Mouse (Mus musculus): Measurements from ENCODE around the gene Zdhhc13. TPM values are rescaled to one million over a fixed set of nuclear protein-coding genes. Genes with fewer than 3 reads are reported as not detected.

The Zdhhc13 gene
- polyA plus RNA-seq, 1 experiment from 2014 or later = 38.8 TPM

DNA sequence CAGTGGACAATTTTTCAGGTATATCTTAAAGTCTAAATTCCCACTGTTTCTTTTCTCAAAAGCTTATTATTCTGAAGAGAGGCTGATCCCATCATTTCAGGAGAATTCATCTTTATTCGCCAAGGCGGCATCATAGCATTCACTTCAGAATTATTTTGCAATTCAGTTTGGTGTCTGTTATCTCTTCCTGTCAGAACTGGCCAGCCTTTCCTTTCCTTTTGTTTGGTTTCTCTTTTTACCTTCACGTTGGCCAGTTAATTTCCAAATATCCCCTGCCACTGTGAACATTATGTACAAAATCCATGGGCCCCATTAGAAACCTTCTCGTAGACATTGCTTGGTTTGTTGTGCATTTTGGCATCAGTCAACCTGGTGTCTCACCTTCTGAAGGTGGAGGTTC is 70.6 kb downstream of the Zdhhc13 start:
- H3K4me1 ChIP-seq (ENCODE audit: control insufficient read depth, insufficient read depth, low read length) = no peaks in the 10 kb centered on the region
- H3K4me2 ChIP-seq (ENCODE audit: low read length) = no peak overlapping the region
- H3K27me3 ChIP-seq (ENCODE audit: control insufficient read depth, insufficient read depth, low read depth, low read length) = no peaks in the 10 kb centered on the region
- H3K4me3 ChIP-seq (ENCODE audit: low read depth, low read length) = no peak overlapping the region
- no peak overlapping the region for H3K9ac ChIP-seq (ENCODE audit: low read depth, low read length)
- H3K9me3 ChIP-seq (replicated peaks; ENCODE audit: control insufficient read depth, low read length, poor library complexity, severe bottlenecking) = no peaks in the 10 kb centered on the region
- ATAC-seq = no peak
- H3K27ac ChIP-seq (ENCODE audit: low read length) = no peak overlapping the region
- 83% methylated on average over 4 of the region's 4 CpGs for WGBS
- H3K36me3 ChIP-seq (ENCODE audit: control insufficient read depth, insufficient read depth, low read length) = no peaks in the 10 kb centered on the region

DNA sequence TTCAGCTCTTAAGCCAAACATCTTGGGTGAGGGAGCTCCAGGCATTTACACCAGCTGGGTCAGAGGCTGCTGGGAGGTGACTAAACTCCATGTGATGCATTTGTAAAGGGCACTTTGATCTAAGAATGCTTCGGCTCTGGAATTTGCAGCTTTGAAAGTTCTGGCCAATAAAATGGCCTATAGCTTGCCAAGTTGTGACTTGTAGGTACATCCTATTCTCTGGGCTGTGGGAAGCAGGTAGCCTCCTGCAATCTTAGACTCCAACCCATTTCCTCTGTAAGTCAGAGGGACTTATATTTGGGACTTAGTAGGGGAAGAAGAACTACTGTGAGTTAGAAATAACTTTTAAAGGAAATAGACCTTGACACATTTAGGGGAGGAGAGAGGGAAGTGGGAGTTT is 72.1 kb downstream of the Zdhhc13 start:
- no peak for ATAC-seq
- Histone ChIP-seq H3K4me1 (ENCODE audit: control insufficient read depth, insufficient read depth, low read length) (no peaks in the 10 kb centered on the region), H3K27ac (ENCODE audit: low read length) (no peak overlapping the region), H3K27me3 (ENCODE audit: control insufficient read depth, insufficient read depth, low read depth, low read length) (no peaks in the 10 kb centered on the region), H3K4me3 (ENCODE audit: low read depth, low read length) (no peak overlapping the region), H3K9ac (ENCODE audit: low read depth, low read length) (no peak overlapping the region), H3K4me2 (ENCODE audit: low read length) (no peak overlapping the region), H3K36me3 (ENCODE audit: control insufficient read depth, insufficient read depth, low read length) (no peaks in the 10 kb centered on the region), H3K9me3 (replicated peaks; ENCODE audit: control insufficient read depth, low read length, poor library complexity, severe bottlenecking) (no peaks in the 10 kb centered on the region)
- WGBS = 57% methylated on average over 1 of the region's 1 CpGs

DNA sequence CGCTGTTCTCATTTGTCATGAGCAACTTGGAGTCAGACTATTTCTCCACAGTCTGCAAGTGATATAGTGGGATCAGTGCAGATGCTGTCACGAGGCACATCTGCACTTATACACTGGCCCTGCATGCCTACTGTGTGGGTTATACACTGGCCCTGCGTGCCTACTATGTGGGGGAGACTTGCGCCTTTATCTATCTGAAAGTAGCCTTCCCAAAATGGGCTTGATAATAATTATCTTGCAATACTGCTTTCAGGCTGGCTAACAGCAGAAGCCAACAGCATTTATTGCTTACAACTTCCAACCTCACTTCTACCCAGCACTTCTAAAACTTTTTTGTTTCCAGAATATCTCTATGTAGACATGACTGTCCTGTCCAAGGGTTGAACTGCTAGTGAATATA is 73.0 kb downstream of the Zdhhc13 start:
- H3K9ac ChIP-seq (ENCODE audit: low read depth, low read length) = no peak overlapping the region
- H3K9me3 ChIP-seq (replicated peaks; ENCODE audit: control insufficient read depth, low read length, poor library complexity, severe bottlenecking) = no peaks in the 10 kb centered on the region
- no peaks in the 10 kb centered on the region for H3K27me3 ChIP-seq (ENCODE audit: control insufficient read depth, insufficient read depth, low read depth, low read length)
- no peak overlapping the region for H3K4me3 ChIP-seq (ENCODE audit: low read depth, low read length)
- WGBS = 96% methylated on average over 4 of the region's 4 CpGs
- H3K27ac ChIP-seq (ENCODE audit: low read length) = no peak overlapping the region
- ATAC-seq = no peak
- H3K36me3 ChIP-seq (ENCODE audit: control insufficient read depth, insufficient read depth, low read length) = no peaks in the 10 kb centered on the region
- H3K4me1 ChIP-seq (ENCODE audit: control insufficient read depth, insufficient read depth, low read length) = no peaks in the 10 kb centered on the region
- no peak overlapping the region for H3K4me2 ChIP-seq (ENCODE audit: low read length)

DNA sequence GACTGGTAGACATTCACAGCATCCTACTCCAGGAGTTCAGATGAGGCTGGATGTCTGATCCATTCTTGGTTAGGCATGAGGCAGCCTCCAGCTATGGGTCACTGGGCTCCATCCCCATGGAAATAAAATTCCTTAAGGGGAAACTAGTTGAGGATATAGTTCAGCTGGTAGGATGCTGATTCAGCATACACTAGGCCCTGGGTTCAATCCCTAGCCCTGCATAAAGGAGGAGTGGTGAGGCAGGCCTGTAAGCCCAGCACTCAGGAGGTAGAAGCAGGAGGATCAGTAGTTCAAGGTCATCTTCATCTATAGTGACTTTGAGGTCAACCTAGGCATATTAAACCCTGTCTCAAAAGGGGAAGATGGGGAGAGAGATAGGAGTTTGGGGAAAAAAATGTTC is 75.4 kb downstream of the Zdhhc13 start:
- ATAC-seq = no peak
- Histone ChIP-seq H3K36me3 (ENCODE audit: control insufficient read depth, insufficient read depth, low read length) (no peaks in the 10 kb centered on the region), H3K9ac (ENCODE audit: low read depth, low read length) (no peak overlapping the region), H3K4me2 (ENCODE audit: low read length) (no peak overlapping the region), H3K4me1 (ENCODE audit: control insufficient read depth, insufficient read depth, low read length) (peaks cover 2% of the 10 kb centered on the region; the same call in 1 of the 2 replicates), H3K4me3 (ENCODE audit: low read depth, low read length) (no peak overlapping the region), H3K27me3 (ENCODE audit: control insufficient read depth, insufficient read depth, low read depth, low read length) (no peaks in the 10 kb centered on the region), H3K27ac (ENCODE audit: low read length) (no peak overlapping the region), H3K9me3 (replicated peaks; ENCODE audit: control insufficient read depth, low read length, poor library complexity, severe bottlenecking) (no peaks in the 10 kb centered on the region)

DNA sequence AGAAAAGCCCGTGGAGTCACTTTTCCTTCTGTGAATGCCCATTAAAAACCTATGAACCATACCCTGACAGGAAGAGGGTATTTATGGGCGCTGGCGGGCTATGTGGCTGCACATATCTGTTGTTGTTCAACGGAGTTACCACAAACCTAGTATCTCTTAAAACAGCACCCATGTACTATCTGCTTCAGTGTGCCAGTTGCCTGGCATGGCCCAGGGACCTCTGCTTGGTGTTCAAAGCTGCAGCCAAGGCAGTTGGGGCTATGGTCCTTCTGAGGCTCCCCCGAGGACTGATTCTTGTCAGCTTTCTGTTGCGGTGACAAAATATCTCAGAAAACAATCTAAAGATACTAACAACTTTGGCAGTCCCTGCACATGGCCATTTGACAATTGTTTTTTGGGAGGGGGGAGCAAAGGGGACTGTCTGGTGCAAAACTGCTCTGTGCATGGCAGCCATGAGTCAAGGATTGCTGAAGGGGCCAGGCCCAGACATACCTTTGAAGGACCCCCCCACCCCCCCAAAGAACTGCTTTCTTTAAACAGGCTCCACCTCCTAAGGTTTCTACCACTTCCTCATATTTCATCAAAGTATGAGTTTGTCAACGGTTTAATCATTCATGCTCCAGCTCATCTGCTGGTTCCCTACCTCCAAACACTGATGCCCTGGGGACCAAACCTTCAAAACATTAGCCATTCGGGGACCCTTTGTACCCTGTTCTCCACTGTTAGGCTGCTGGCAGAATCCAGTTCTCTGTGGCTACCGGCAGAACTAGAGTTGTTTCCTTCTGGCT is 76.1 kb downstream of the Zdhhc13 start:
- H3K9me3 ChIP-seq (replicated peaks; ENCODE audit: control insufficient read depth, low read length, poor library complexity, severe bottlenecking) = no peaks in the 10 kb centered on the region
- H3K9ac ChIP-seq (ENCODE audit: low read depth, low read length) = no peak overlapping the region
- 92% methylated on average over 9 of the region's 9 CpGs for WGBS
- ATAC-seq = no peak
- peaks cover 2% of the 10 kb centered on the region; the same call in 1 of the 2 replicates for H3K4me1 ChIP-seq (ENCODE audit: control insufficient read depth, insufficient read depth, low read length)
- no peak overlapping the region for H3K4me3 ChIP-seq (ENCODE audit: low read depth, low read length)
- no peak overlapping the region for H3K4me2 ChIP-seq (ENCODE audit: low read length)
- no peak overlapping the region for H3K27ac ChIP-seq (ENCODE audit: low read length)
- no peaks in the 10 kb centered on the region for H3K36me3 ChIP-seq (ENCODE audit: control insufficient read depth, insufficient read depth, low read length)
- no peaks in the 10 kb centered on the region for H3K27me3 ChIP-seq (ENCODE audit: control insufficient read depth, insufficient read depth, low read depth, low read length)

DNA sequence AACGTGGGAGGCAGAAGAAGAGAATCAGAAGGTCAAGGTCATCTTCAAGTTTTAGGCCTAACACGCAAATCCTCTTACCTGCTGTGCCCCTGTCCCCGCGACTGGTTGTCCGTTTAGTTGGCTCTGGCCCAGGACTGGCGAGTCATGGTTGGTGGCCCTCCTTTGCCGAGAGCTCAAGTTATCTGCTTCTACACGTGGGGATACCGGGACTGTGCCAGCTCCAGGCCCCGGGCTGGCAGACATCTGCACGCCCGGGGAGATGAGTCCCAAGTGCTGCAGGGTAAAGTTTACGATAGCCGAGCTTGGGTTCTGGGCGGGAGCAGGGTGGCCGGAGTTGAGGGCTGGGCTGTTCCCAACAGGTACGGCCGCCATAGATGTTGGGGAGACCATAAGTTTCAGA is 78.8 kb downstream of the Zdhhc13 start:
- peaks cover 2% of the 10 kb centered on the region; the same call in 1 of the 2 replicates for H3K4me1 ChIP-seq (ENCODE audit: control insufficient read depth, insufficient read depth, low read length)
- H3K4me3 ChIP-seq (ENCODE audit: low read depth, low read length) = no peak overlapping the region
- H3K9me3 ChIP-seq (replicated peaks; ENCODE audit: control insufficient read depth, low read length, poor library complexity, severe bottlenecking) = no peaks in the 10 kb centered on the region
- 89% methylated on average over 18 of the region's 18 CpGs for WGBS
- no peak overlapping the region for H3K9ac ChIP-seq (ENCODE audit: low read depth, low read length)
- no peaks in the 10 kb centered on the region for H3K36me3 ChIP-seq (ENCODE audit: control insufficient read depth, insufficient read depth, low read length)
- no peak for ATAC-seq
- H3K4me2 ChIP-seq (ENCODE audit: low read length) = no peak overlapping the region
- H3K27ac ChIP-seq (ENCODE audit: low read length) = no peak overlapping the region
- no peaks in the 10 kb centered on the region for H3K27me3 ChIP-seq (ENCODE audit: control insufficient read depth, insufficient read depth, low read depth, low read length)

DNA sequence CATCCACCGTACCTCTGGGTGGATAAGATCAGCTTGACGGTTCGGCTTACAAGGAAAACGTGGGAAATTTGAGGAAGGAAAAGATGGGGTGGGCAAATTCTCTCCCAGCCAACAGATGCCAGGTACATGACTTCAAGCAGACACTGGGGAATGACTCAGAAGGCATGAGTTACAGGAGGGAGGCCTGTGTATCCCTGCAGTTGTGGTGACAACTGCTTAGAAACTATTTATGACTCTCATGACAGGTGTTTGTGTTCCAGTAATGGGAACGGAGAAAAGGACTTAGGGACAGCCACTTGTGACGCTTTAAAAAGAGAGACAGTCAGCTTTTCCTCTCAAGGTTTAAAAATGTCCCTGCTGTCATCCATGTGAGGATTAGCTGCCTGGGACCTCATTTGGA is 81.3 kb downstream of the Zdhhc13 start:
- Histone ChIP-seq H3K36me3 (ENCODE audit: control insufficient read depth, insufficient read depth, low read length) (no peaks in the 10 kb centered on the region), H3K27ac (ENCODE audit: low read length) (no peak overlapping the region), H3K9ac (ENCODE audit: low read depth, low read length) (no peak overlapping the region), H3K27me3 (ENCODE audit: control insufficient read depth, insufficient read depth, low read depth, low read length) (no peaks in the 10 kb centered on the region), H3K4me2 (ENCODE audit: low read length) (no peak overlapping the region), H3K9me3 (replicated peaks; ENCODE audit: control insufficient read depth, low read length, poor library complexity, severe bottlenecking) (no peaks in the 10 kb centered on the region), H3K4me3 (ENCODE audit: low read depth, low read length) (no peak overlapping the region), H3K4me1 (ENCODE audit: control insufficient read depth, insufficient read depth, low read length) (peaks cover 2% of the 10 kb centered on the region; the same call in 1 of the 2 replicates)
- ATAC-seq = no peak
- 91% methylated on average over 6 of the region's 6 CpGs for WGBS

DNA sequence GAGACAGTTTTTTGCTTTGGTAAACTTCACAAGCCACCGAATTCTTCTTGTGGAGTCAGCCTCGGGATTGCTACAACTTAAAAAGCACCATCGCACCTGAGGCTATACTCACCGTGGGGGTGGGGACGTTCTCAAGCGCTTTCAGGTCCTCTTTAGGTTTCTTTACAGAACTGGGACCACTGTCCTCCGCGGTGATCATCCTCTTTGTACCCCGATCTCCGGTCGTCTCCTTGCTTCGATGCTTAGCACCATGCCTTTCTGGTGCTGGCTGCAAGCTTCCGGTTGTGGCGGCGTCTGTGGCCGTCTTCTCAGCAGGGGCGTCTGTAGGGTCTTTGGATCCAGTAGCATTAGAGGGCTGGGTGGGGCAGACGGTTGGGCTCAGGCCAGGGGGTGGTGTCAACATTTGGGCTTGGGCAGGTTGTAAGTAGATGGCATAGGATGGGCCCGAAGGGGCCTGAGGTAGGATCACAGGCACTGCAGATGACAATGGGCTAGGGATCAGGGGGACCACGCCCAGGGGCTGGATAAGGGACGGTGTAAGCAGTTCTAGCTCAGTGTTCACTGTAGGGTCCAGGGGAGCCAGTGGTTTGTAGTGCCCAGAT is 81.9 kb downstream of the Zdhhc13 start:
- H3K9me3 ChIP-seq (replicated peaks; ENCODE audit: control insufficient read depth, low read length, poor library complexity, severe bottlenecking) = no peaks in the 10 kb centered on the region
- 95% methylated on average over 21 of the region's 21 CpGs for WGBS
- no peaks in the 10 kb centered on the region for H3K36me3 ChIP-seq (ENCODE audit: control insufficient read depth, insufficient read depth, low read length)
- H3K27me3 ChIP-seq (ENCODE audit: control insufficient read depth, insufficient read depth, low read depth, low read length) = no peaks in the 10 kb centered on the region
- no peak overlapping the region for H3K9ac ChIP-seq (ENCODE audit: low read depth, low read length)
- H3K4me2 ChIP-seq (ENCODE audit: low read length) = no peak overlapping the region
- ATAC-seq = no peak
- no peak overlapping the region for H3K4me3 ChIP-seq (ENCODE audit: low read depth, low read length)
- no peak overlapping the region for H3K27ac ChIP-seq (ENCODE audit: low read length)
- peaks cover 2% of the 10 kb centered on the region; the same call in 1 of the 2 replicates for H3K4me1 ChIP-seq (ENCODE audit: control insufficient read depth, insufficient read depth, low read length)

DNA sequence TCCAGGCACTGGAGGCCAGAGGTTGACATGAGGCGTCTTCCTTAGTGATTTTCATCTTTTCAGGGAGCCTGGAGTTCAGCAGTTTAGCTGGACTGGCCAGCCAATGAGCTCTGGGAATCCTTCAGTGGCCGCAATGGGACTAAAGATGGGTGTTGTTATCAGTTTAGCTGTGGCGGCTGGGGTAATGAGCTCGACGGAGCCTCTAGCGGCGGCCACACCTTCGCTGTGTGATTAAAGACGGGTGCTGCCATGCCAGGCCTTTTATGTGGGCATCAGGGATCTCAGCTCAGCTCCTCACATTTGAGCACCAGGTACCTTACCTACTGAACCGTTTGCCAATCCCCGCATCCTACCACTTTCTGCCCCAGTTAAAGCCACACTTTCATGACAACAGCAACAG is 82.5 kb downstream of the Zdhhc13 start:
- Histone ChIP-seq H3K36me3 (ENCODE audit: control insufficient read depth, insufficient read depth, low read length) (no peaks in the 10 kb centered on the region), H3K4me2 (ENCODE audit: low read length) (no peak overlapping the region), H3K27ac (ENCODE audit: low read length) (no peak overlapping the region), H3K9ac (ENCODE audit: low read depth, low read length) (no peak overlapping the region), H3K4me3 (ENCODE audit: low read depth, low read length) (no peak overlapping the region), H3K4me1 (ENCODE audit: control insufficient read depth, insufficient read depth, low read length) (peaks cover 2% of the 10 kb centered on the region; the same call in 1 of the 2 replicates), H3K9me3 (replicated peaks; ENCODE audit: control insufficient read depth, low read length, poor library complexity, severe bottlenecking) (no peaks in the 10 kb centered on the region), H3K27me3 (ENCODE audit: control insufficient read depth, insufficient read depth, low read depth, low read length) (no peaks in the 10 kb centered on the region)
- ATAC-seq = no peak
- 93% methylated on average over 11 of the region's 11 CpGs for WGBS
